Mouse (Mus musculus) thymus, adult 2 months (tissue): Measurements from ENCODE around the gene Hnf4a. TPM values are rescaled to one million over a fixed set of nuclear protein-coding genes. Genes with fewer than 3 reads are reported as not detected.

Source experiments
- DNase-seq: peaks from one replicate; pipeline ENCODE4 v3.0.0; 2021
- H3K27ac ChIP-seq: fragments of 200-500 bp; 2 replicates; pipeline ENCODE4 v1.5.1; 2012; ENCODE audit warnings: low read length, control low read depth; ENCODE audit not compliant: control insufficient read depth, insufficient read depth
- H3K27me3 ChIP-seq: fragments of 200-500 bp; 2 replicates; pipeline ENCODE4 v1.6.1; 2012; ENCODE audit warnings: mild to moderate bottlenecking, low read length, moderate library complexity, mixed read lengths; ENCODE audit not compliant: control insufficient read depth, insufficient read depth
- H3K36me3 ChIP-seq: fragments of 200-500 bp; 2 replicates; pipeline ENCODE4 v1.6.1; 2012; ENCODE audit warnings: mild to moderate bottlenecking, low read length, moderate library complexity; ENCODE audit not compliant: control insufficient read depth, insufficient read depth
- H3K4me1 ChIP-seq: fragments of 200-500 bp; replicated peaks from 2 replicates; pipeline ENCODE4 v1.6.1; 2012; ENCODE audit warnings: low read length; ENCODE audit not compliant: control insufficient read depth, insufficient read depth
- H3K4me3 ChIP-seq: fragments of 200-500 bp; 2 replicates; pipeline ENCODE4 v1.5.1; 2012; ENCODE audit warnings: mild to moderate bottlenecking, low read length, control low read depth, moderate library complexity; ENCODE audit not compliant: control insufficient read depth, insufficient read depth
- CTCF ChIP-seq: fragments of 200-500 bp; IDR thresholded peaks from 2 replicates; pipeline ENCODE4 v1.5.1; 2012; ENCODE audit warnings: mild to moderate bottlenecking, control low read depth, low read length, moderate library complexity, borderline replicate concordance; ENCODE audit not compliant: control insufficient read depth, poor library complexity, insufficient read depth; ENCODE audit errors: extremely low read depth
- POLR2A ChIP-seq: fragments of 200-500 bp; IDR thresholded peaks from 2 replicates; pipeline ENCODE4 v1.6.1; 2012; ENCODE audit warnings: mild to moderate bottlenecking, low read length, control low read depth, moderate library complexity; ENCODE audit not compliant: control insufficient read depth, poor library complexity, insufficient read depth; ENCODE audit errors: extremely low read depth
- WGBS: fragments of 180-500 bp; shearing (Covaris S2); methylation state at CpG from one replicate; pipeline ENCODE4 v1.1.7; 2018; 5-methylcytosine and 5-hydroxymethylcytosine counted together
- polyA plus RNA-seq: library from polyadenylated mRNA; depleted of rRNA; stranded (reverse); fragments of >200 nt; gene quantifications from 2 replicates; pipeline ENCODE4 v1.2.3, GENCODE M21; 2012

Gene Hnf4a
- polyA plus RNA-seq, 1 experiment, result 0.44 TPM

DNA sequence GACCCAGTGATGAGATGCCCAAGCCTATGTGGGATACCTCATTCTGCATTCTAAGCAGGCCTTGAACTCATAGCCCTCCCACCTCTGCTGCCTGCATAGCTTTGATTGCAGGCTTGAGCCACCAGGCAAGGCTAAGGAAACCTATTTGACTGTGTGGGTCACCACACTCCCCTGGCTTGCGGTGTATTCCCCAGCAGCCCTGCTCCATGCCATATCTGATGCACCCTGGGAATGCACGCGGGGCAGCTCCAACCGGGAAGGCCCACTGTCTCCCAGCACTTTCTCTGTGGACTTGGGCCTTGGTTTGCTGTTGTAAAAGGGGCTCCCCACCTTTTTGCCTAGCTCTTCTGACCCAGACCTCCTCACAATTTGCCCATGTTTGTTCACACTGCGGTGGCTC is 106.6 kb downstream of the Hnf4a start:
- peaks cover 70% of the 10 kb centered on the region for H3K36me3 ChIP-seq
- H3K27ac ChIP-seq, result no peak overlapping the region
- no peak for TF ChIP-seq POLR2A
- TF ChIP-seq CTCF, result no peak; the same call in 1 of the 2 replicates
- 98% methylated on average over 5 of the region's 5 CpGs for WGBS
- H3K27me3 ChIP-seq, result no peaks in the 10 kb centered on the region
- H3K4me1 ChIP-seq, result no peaks in the 10 kb centered on the region
- H3K4me3 ChIP-seq, result no peak overlapping the region
- no peak for DNase-seq

- Histone ChIP-seq H3K4me3 (no peak overlapping the region), H3K36me3 (peaks cover 78% of the 10 kb centered on the region)
- WGBS, result 100% methylated on average over 4 of the region's 4 CpGs
These were observed 107.4 kb downstream of the Hnf4a start for GRCm38 (mm10) chr2:163613990-163614389.

GRCm38 (mm10) chr2:163615401-163615800 is 108.8 kb downstream of the Hnf4a start:
- H3K27ac ChIP-seq, result no peak overlapping the region
- no peaks in the 10 kb centered on the region for H3K4me1 ChIP-seq
- no peak for TF ChIP-seq POLR2A
- TF ChIP-seq CTCF, result no peak
- H3K36me3 ChIP-seq, result peaks cover 82% of the 10 kb centered on the region
- no peak for DNase-seq
- H3K27me3 ChIP-seq, result no peaks in the 10 kb centered on the region
- 98% methylated on average over 9 of the region's 9 CpGs for WGBS
- no peak overlapping the region for H3K4me3 ChIP-seq

More at GRCm38 (mm10) chr2:163613990-163614389, 107.4 kb downstream of the Hnf4a start:
- no peak overlapping the region for H3K27ac ChIP-seq
- no peak for DNase-seq
- H3K27me3 ChIP-seq, result no peaks in the 10 kb centered on the region
- H3K4me1 ChIP-seq, result no peaks in the 10 kb centered on the region
- no peak for TF ChIP-seq CTCF
- TF ChIP-seq POLR2A, result no peak

DNA sequence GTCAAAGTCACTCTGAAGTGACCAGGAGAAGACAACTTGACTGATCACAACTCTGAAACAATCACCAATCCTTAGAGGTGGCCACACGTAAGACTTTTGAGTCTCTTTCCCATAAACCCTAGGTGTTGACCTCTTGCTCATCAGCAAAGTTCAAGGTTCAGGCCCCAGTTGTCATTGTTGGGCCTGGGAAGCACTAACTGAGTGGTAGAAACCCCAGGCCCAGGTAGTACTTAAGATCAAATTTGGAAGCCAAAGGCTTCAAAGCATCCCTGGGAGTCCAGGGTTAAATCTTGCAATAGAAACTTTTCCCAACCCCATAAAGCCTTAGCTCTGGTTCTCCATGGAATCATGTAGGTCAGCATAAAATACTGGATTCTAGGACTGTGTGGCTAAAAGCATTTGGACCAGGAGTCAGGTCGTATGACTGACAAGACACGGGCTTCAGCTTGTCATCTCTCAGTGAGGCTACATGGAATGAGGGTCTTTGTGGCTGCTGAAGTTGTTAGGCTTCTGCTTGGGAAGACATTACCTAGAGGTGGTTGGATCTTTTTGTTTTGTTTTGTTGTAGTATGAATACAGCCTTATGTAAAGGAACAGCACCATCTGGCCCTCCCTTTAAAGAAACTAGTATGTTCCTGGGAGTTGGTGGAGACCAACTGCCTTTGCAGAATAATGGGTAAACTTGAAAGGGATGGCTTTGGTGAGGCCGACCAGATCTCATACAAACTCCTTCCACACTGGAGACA is 109.5 kb downstream of the Hnf4a start:
- no peak overlapping the region for H3K4me3 ChIP-seq
- no peaks in the 10 kb centered on the region for H3K27me3 ChIP-seq
- H3K36me3 ChIP-seq, result peaks cover 82% of the 10 kb centered on the region
- no peaks in the 10 kb centered on the region for H3K4me1 ChIP-seq
- TF ChIP-seq POLR2A (no peak), CTCF (no peak)
- H3K27ac ChIP-seq, result no peak overlapping the region
- WGBS, result 88% methylated on average over 4 of the region's 4 CpGs
- DNase-seq, result no peak

DNA sequence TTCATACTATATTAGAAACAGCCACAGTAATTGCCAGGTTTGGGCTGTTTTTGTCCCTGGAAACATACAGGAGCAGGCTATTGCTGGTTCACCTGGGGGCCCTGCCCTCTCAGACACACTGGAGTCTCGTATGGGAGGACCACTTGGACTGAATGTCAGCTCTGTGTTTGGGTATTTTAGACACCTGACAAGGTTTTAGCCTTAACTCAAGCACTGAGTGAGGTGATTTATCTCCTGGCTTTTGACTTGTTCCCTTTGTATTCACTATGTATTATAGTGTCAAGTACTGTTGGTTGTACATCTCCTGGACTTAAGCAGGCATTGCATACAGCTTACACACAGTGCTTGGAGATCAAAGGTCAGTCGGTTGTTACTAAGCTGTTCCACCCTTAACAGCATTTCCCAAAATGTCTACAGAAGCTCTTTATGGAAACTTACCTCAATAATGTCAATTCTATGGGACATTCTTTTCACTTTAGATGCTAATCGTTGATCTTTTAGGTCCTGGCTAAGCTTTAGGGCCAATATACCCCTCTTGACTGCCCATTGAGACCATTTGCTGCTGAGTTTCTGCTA is 110.1 kb downstream of the Hnf4a start:
- Histone ChIP-seq H3K36me3 (peaks cover 86% of the 10 kb centered on the region), H3K27ac (no peak overlapping the region), H3K4me3 (no peak overlapping the region), H3K27me3 (no peaks in the 10 kb centered on the region), H3K4me1 (no peaks in the 10 kb centered on the region)
- 73% methylated on average over 3 of the region's 3 CpGs for WGBS
- no peak for DNase-seq
- no peak for TF ChIP-seq CTCF
- no peak for TF ChIP-seq POLR2A

- Histone ChIP-seq H3K36me3 (peaks cover 90% of the 10 kb centered on the region), H3K4me3 (no peak overlapping the region), H3K4me1 (no peaks in the 10 kb centered on the region), H3K27me3 (no peaks in the 10 kb centered on the region), H3K27ac (no peak overlapping the region)
- 95% methylated on average over 3 of the region's 3 CpGs for WGBS
- no peak for DNase-seq
- TF ChIP-seq CTCF, result no peak
- no peak for TF ChIP-seq POLR2A
These were observed 110.7 kb downstream of the Hnf4a start for GRCm38 (mm10) chr2:163617232-163617863.
